Comparison of ENCODE assay signal across 7 mouse cellular contexts in the genomic region with DNA sequence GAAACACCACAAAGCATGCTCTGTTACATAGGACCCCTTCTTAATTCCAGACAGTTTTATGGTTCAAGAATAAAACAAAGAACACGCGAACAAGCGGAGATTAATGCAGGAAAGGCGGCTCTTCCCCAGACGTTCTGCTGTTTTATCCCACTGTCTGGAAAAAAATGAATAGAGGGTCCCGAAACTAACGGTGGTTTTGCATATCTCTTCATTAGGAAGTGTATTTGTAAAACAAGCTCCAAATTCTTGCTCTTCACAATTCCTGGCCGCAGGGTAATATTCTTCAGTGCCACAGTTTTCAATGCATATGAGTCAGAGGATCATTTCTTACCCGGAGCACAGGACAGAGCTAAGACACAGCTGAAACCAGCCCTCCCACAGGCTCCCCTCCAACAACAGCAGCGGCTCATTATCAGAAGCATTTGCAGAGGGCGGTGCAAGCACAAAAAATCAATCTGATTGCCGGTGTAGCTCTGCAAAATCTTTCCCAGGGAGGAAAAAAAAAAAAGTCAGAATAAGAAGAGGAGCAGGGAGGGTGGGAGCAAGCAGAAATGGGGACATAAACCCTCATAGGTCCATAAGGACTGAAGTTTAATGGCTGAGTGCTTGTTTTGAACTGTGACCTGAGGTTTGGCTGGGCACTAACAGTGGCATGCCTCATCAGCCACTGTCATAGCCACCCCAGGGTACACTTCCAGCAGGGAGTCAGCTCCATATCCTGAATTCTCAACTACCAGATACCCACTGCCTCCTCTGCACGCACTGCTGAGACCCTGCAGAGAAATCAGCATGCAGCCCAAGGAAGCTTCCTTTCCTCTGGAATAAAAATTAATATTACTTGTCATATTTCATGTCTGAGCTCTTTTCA.
DNase-seq lines count a peak whose midpoint lies in the region; ATAC-seq and TF ChIP-seq lines count a peak whose summit lies in the region.

No protein-coding gene starts in this region.

- H3K27ac ChIP-seq in lung, embryonic 14.5 days (ENCODE audit: low read depth): no peak overlapping the region
- peak overlapping the region; percentile 78 for H3K27ac ChIP-seq in forebrain, embryonic 14.5 days (ENCODE audit: low read depth, low read length)

- DNase-seq in lung, embryonic 14.5 days: peak; percentile 13
- DNase-seq in lung, postnatal 10 days: no peak
- peak; percentile 69 for DNase-seq in forebrain, embryonic 14.5 days (ENCODE audit: low spot score)
- DNase-seq in left cerebral cortex, postnatal 4 days: peak; percentile 19
- DNase-seq in right cerebral cortex, postnatal 14 days: peak; percentile 7
- no peak for DNase-seq in cerebellum, adult 11-12 months

- H3K4me1 ChIP-seq in lung, embryonic 14.5 days (ENCODE audit: insufficient read depth): no peaks in the 10 kb centered on the region
- H3K4me1 ChIP-seq in forebrain, embryonic 14.5 days (ENCODE audit: control insufficient read depth, insufficient read depth, low read length): peaks cover 14% of the 10 kb centered on the region

- H3K9ac ChIP-seq in lung, embryonic 14.5 days: no peak overlapping the region
- H3K9ac ChIP-seq in forebrain, embryonic 14.5 days (ENCODE audit: low read length): peak overlapping the region; percentile 45; the same call in 1 of the 2 replicates

- H3K9me3 ChIP-seq in lung, embryonic 14.5 days (ENCODE audit: low read depth, low read length): no peaks in the 10 kb centered on the region
- no peaks in the 10 kb centered on the region for H3K9me3 ChIP-seq in forebrain, embryonic 14.5 days (replicated peaks; ENCODE audit: control insufficient read depth, low read length)

- intact Hi-C loops in left cerebral cortex, postnatal 4 days (cut with DNase I): loop anchor here (5.0 kb wide), 1 partner anchor 1114 kb away; a partner anchor contains a TSS

- H3K4me3 ChIP-seq in lung, embryonic 14.5 days (ENCODE audit: low read depth, low read length): no peak overlapping the region
- peak overlapping the region; percentile 7 for H3K4me3 ChIP-seq in forebrain, embryonic 14.5 days (ENCODE audit: low read depth, low read length)

- no peaks in the 10 kb centered on the region for H3K36me3 ChIP-seq in lung, embryonic 14.5 days (ENCODE audit: insufficient read depth)
- H3K36me3 ChIP-seq in forebrain, embryonic 14.5 days (ENCODE audit: control insufficient read depth, insufficient read depth, low read length): no peaks in the 10 kb centered on the region

- no peaks in the 10 kb centered on the region for H3K27me3 ChIP-seq in lung, embryonic 14.5 days (ENCODE audit: insufficient read depth, low read length)
- no peaks in the 10 kb centered on the region for H3K27me3 ChIP-seq in forebrain, embryonic 14.5 days (replicated peaks; ENCODE audit: control insufficient read depth, insufficient read depth, low read length)

- H3K4me2 ChIP-seq in lung, embryonic 14.5 days: no peak overlapping the region
- H3K4me2 ChIP-seq in forebrain, embryonic 14.5 days (ENCODE audit: low read length): peak overlapping the region; percentile 42

- 37% methylated on average over 13 of the region's 13 CpGs for WGBS in lung, embryonic 14.5 days
- WGBS in forebrain, embryonic 14.5 days: 2% methylated on average over 13 of the region's 13 CpGs

- no peak; the same call in 1 of the 2 replicates for ATAC-seq in lung, embryonic 14.5 days (ENCODE audit: insufficient read depth)
- peak; percentile 79 for ATAC-seq in forebrain, embryonic 14.5 days
- ATAC-seq in megakaryocyte progenitor cell, adult 5-6 weeks (replicated peaks; ENCODE audit: poor library complexity): no peak

- TF ChIP-seq CTCF in lung, embryonic 14.5 days (IDR thresholded peaks at IDR 0.05; ENCODE audit: low read depth): no peak

Comparison
In these comparisons a context has a peak if more than half of its experiments do, and no peak if none do; other contexts are left out.
1. DNase-seq: peak in lung, embryonic 14.5 days (single experiment), forebrain, embryonic 14.5 days (single experiment), left cerebral cortex, postnatal 4 days (single experiment) and right cerebral cortex, postnatal 14 days (single experiment); none in lung, postnatal 10 days (single experiment) and cerebellum, adult 11-12 months (single experiment).